Mouse (Mus musculus) heart, postnatal 36 days (tissue): ENCODE data around the gene Olfr788. TPM values are rescaled to one million over a fixed set of nuclear protein-coding genes. Genes with fewer than 3 reads are reported as not detected.

Experiments
- DNase-seq, 2 experiments: peaks; one replicate each; pipeline ENCODE4 v3.0.0; 2021 to 2022
- intact Hi-C: fragments of 180-260 bp; cut with DNase I; formaldehyde crosslinking; loops from one replicate; pipeline ENCODE4 v1.15.1; 2025
- total RNA-seq, 2 experiments: library from RNA; stranded (reverse); gene quantifications; 2 replicates each; pipeline ENCODE4 v1.2.3; 2021

Gene Olfr788
- total RNA-seq = not detected

GRCm38 (mm10) chr10:129470698-129471097 lies at the start of gene Olfr788:
Gene Olfr788, plus strand, starts transcription at chr10:129470998.
- DNase-seq = no peak
- intact Hi-C loops = no loop called here

- DNase-seq = no peak
- intact Hi-C loops = no loop called here
Observed at GRCm38 (mm10) chr10:129427006-129427405, 43.8 kb upstream of the Olfr788 start, which contains the start of gene Olfr786. Gene Olfr786, plus strand, starts transcription at chr10:129427306.

DNA sequence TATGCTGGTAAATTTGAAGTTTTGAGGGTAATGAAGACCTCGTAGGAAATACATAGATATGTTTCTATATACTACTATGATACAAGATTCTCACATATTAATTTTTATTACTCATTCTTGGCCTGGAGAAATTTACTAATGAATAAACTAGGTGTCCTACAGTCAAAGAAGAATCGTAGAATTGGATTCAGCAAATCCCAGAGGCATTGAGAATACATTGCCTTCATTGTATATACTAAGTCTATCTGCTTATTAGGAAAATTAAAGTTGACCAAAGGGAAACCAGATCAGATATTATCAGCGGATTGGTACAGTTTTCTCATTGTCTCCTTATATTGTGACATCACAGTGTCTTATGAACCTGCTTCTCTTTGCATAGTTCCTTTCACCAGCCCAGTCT lies 9.2 kb upstream of the Olfr788 start, which contains the start of gene Olfr787:
Gene Olfr787 (plus strand): TSS at position 301 of the 400 bp plus-strand sequence.
- intact Hi-C loops = no loop called here
- DNase-seq = no peak

- intact Hi-C loops = no loop called here
- no peak for DNase-seq
Observed at GRCm38 (mm10) chr10:129473256-129473655, 2.5 kb downstream of the Olfr788 start.

GRCm38 (mm10) chr10:129473723-129474122 lies 2.9 kb downstream of the Olfr788 start:
- no peak for DNase-seq

DNA sequence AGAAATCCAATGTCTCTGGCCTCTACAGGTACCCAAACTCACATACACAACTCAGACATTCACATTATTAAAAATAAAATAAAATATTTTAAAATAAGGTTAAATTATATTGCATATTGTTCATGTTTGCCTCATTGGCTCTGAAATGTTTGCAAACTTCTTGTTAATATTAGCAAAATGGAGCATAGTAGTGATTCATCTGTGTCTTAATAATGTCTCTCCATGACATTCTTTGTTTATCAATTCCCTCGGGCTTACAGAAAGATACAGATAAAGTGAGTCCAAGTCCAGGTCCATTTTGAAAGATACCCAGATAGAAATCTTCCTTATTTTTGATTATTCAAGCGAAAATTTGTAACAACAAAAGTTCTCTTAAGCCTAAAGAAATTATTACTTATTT lies 13.7 kb downstream of the Olfr788 start, which contains the start of gene Olfr789:
Gene Olfr789 (plus strand): TSS at position 301 of the 400 bp plus-strand sequence.
- no peak for DNase-seq
- intact Hi-C loops = no loop called here

More at GRCm38 (mm10) chr10:129473723-129474122, 2.9 kb downstream of the Olfr788 start:
- intact Hi-C loops = no loop called here

- no peak for DNase-seq
Observed at GRCm38 (mm10) chr10:129490101-129490500, 19.3 kb downstream of the Olfr788 start.

GRCm38 (mm10) chr10:129498192-129498591 lies 27.4 kb downstream of the Olfr788 start, which contains the start of gene Olfr790:
Gene Olfr790, plus strand, starts transcription at chr10:129498492.
- no peak for DNase-seq
- intact Hi-C loops = no loop called here

More at GRCm38 (mm10) chr10:129490101-129490500, 19.3 kb downstream of the Olfr788 start:
- intact Hi-C loops = no loop called here

DNA sequence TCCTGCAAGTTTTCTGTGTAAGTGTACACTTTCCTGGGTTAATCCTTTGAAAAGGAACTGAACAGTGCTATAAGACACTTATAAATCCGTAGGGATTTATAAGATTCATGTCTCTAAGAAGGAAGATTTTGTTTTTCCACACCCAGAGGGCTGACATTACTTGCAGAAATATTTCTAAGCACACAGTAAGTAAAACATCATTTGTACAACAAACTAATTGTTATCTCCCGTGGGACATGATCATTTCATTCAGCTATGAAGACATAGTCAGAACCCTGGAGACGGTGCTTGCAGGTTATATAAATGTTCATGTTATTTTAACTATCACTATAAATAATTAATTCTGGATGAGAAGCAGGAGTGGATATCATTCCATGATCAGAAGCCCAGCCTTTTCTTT lies 50.7 kb downstream of the Olfr788 start, which contains the start of gene Olfr791:
Gene Olfr791 (plus strand): TSS at position 301 of the 400 bp plus-strand sequence.
- intact Hi-C loops = no loop called here
- no peak for DNase-seq

Other genes starting within 250 kb of the Olfr788 start
- gene Olfr774, start 234.8 kb upstream of the Olfr788 start, total RNA-seq = not detected
- gene Olfr775, start 222.6 kb upstream of the Olfr788 start, total RNA-seq = not detected
- gene Olfr776, start 211.9 kb upstream of the Olfr788 start, total RNA-seq = not detected
- not detected for gene Olfr777, start 199.5 kb upstream of the Olfr788 start, total RNA-seq
- gene Olfr780, start 152.9 kb upstream of the Olfr788 start, total RNA-seq = not detected
- gene Olfr781, start 142.1 kb upstream of the Olfr788 start, total RNA-seq = not detected
- not detected for gene Olfr782, start 122.1 kb upstream of the Olfr788 start, total RNA-seq
- not detected for gene Olfr784, start 86.9 kb upstream of the Olfr788 start, total RNA-seq
- not detected for gene Olfr785, start 65.6 kb upstream of the Olfr788 start, total RNA-seq
- not detected for gene Olfr786, start 43.7 kb upstream of the Olfr788 start, total RNA-seq
- not detected for gene Olfr787, start 9.1 kb upstream of the Olfr788 start, total RNA-seq
- gene Olfr789, start 13.8 kb downstream of the Olfr788 start, total RNA-seq = not detected
- not detected for gene Olfr790, start 27.5 kb downstream of the Olfr788 start, total RNA-seq
- gene Olfr791, start 50.8 kb downstream of the Olfr788 start, total RNA-seq = not detected
- not detected for gene Olfr792, start 68.2 kb downstream of the Olfr788 start, total RNA-seq
- gene Olfr794, start 96.7 kb downstream of the Olfr788 start, total RNA-seq = not detected
- gene Olfr796, start 141.6 kb downstream of the Olfr788 start, total RNA-seq = not detected
- gene Olfr798, start 156.9 kb downstream of the Olfr788 start, total RNA-seq = not detected
- not detected for gene Olfr799, start 166.5 kb downstream of the Olfr788 start, total RNA-seq
- not detected for gene Olfr800, start 186.7 kb downstream of the Olfr788 start, total RNA-seq
- gene Olfr801, start 202.9 kb downstream of the Olfr788 start, total RNA-seq = not detected
- not detected for gene Olfr802, start 217.2 kb downstream of the Olfr788 start, total RNA-seq
- gene Olfr803, start 223.3 kb downstream of the Olfr788 start, total RNA-seq = not detected
- gene Olfr804, start 232.2 kb downstream of the Olfr788 start, total RNA-seq = not detected